Mouse (Mus musculus): ENCODE results near the gene Gstp2.

DNA sequence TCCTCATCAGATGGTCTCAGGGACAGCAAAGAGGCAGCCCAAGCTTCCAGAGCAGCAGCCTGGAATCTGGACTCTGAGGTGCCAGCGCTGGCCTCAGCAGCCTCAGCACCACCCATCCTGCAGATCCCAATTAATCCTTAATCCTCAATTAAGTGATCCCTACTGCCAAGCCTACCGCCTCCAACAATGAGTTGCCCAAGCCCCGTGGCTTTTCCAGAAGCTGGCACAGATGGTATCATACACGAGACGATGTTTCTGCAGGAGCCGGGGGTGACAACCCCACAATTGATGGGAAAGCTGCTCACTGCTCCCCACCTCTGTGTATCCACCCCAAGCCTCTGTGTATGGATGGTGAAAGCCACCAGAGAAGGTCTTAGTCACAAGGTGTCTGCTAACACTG is 43.3 kb upstream of the Gstp2 start:
- TF ChIP-seq MAX (IDR thresholded peaks at IDR 0.05; ENCODE audit: low read depth), result no peak
- TF ChIP-seq POLR2A (IDR thresholded peaks at IDR 0.05; ENCODE audit: insufficient read length, low read depth), result no peak
- TF ChIP-seq SRF (IDR thresholded peaks at IDR 0.05; ENCODE audit: control insufficient read depth, insufficient read length, low read depth), result no peak
- TF ChIP-seq TCF12 (IDR thresholded peaks at IDR 0.05; ENCODE audit: insufficient read depth, poor library complexity, severe bottlenecking), result no peak
- no peak for TF ChIP-seq MYOG (IDR thresholded peaks at IDR 0.05; ENCODE audit: control insufficient read depth in 1 of 3, insufficient read depth in 1 of 3, insufficient read length in 2 of 3, low read depth in 2 of 3)
- no peak for TF ChIP-seq E2F4 (IDR thresholded peaks at IDR 0.05; ENCODE audit: insufficient read depth)

Data from myocyte (in vitro differentiated cells).